Mouse (Mus musculus) telencephalon, adult 2 months (tissue): Measurements from ENCODE around the gene Rps2.
"Not testable (repeated sequence)": the region's sequence is repeated elsewhere in the genome, so short reads cannot be mapped to it uniquely, and the experiment has no call there.

Experiments
- DNase-seq: peaks from one replicate; pipeline ENCODE4 v3.0.0-alpha.2; 2011; ENCODE audit warnings: low read depth, low spot score

Gene Rps2

DNA sequence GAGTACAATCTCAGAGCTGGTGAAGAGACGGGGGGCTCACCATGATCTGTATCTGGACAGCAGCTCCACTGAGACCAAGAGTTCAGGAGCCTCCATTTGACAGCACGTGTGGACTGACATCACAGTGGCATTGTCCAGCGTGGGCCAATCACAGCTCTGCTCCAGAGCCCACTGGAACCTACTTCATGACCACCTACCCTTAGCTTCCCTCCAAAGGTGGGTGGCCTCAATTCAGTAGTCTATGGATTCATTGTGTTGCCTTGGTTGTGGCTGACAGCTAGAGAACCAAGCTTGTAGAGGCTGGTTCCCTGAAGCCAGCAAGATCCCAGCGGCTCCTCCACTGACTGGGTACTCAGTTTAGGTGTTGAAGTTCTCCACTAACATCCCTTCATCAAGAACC lies at the start of gene Rps2, which contains the start of gene Rnf151:
TSS of gene Rps2 (plus strand) at position 174 of the 400 bp plus-strand sequence.
TSS of gene Rnf151 (minus strand) at position 121 of the 400 bp plus-strand sequence.
- DNase-seq, result no peak

DNA sequence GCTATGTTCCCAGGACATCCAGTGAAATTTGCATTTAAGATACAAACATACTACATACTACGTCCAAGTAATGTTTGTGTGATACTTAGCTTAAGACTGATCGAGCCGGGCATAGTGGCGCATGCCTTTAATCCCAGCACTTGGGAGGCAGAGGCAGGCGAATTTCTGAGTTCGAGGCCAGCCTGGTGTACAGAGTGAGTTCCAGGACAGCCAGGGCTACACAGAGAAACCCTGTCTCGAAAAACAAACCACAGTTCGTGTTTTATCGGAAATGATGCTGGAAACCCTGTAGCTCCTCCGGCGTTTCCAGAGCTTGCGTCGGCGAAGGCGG lies 48.7 kb upstream of the Rps2 start:
- not testable (repeated sequence) for DNase-seq

DNA sequence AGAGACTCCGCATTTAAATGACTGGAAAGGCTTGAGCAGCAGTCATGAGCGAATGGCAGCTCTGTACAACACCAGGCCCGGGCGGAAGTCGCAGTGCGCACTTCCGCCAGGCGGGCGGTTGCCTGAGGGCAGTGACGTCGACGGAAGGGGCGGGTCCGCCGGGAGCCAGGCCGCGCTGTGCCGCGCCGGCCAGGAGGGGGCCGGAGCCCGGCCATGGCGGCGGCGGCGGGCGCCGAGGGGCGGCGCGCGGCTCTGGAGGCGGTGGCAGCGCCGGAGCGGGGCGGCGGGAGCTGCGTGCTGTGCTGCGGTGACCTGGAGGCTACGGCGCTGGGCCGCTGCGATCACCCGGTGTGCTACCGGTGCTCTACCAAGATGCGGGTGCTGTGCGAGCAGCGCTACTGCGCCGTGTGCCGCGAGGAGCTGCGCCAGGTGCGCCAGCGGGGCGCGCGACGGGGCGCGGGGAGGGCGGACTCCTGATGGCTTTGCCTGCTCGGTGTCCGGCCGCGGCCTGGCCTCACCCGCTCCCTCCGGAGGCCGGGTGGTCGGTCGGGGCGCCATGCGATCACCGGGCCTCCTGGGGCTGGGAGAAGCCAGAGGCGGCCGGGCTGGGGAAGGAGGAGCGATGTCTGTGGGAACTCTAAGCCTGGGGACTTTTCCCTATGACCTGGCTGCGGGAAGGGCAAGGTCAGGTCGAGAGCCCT lies 48.2 kb upstream of the Rps2 start, which contains the start of gene Zfp598:
TSS of gene Zfp598 (plus strand) at position 143 of the 701 bp plus-strand sequence.
- DNase-seq, result peak; percentile 79

DNA sequence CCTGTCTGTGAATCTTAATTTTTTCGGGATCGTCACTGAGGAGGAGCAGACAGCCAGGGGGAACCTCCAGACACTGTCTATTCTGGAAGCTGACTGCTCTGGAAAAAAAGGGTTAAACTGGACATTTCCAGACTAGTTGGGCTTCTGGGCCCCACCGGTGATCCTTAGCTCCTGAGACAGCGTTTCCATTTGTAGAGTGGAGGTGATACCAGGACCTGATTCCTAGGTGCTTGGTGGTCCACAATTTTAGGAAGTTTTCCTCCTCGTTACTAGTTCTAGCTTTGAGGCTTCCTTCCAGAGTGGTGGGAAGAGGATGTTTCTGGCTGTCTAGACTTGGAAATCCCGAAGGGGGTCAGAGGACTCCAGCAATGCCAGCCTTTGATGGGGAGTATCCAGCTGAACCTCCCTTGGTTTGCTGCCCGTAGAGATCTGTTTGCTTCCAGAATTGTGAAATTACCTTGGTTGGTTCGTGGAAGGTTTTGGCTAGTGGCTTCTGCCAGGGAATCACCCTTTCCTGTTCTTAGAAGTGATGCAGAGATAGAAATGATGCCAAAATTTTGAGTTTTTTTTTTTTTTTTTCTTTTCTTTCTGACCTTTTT lies 47.6 kb upstream of the Rps2 start:
- DNase-seq, result no peak

DNA sequence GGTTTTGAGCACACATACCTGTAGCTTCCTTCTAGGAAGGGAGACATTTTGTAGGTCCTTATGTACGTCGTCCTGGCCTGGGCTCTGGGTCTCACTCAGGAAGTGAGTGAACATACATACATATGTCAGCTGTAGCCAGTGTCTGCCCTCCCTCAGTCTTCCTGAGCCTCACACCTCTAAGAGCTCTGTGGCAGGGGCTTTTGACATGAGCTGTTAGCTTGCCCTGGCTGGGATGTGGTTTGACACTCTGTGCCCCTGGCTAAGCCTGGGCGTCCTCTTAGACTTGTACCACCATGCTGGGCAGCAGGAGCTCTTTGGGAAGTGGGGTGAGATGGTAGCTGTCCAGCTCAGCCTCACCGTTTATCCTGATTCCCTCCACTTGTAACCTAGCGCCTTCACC lies 46.6 kb upstream of the Rps2 start:
- no peak for DNase-seq

DNA sequence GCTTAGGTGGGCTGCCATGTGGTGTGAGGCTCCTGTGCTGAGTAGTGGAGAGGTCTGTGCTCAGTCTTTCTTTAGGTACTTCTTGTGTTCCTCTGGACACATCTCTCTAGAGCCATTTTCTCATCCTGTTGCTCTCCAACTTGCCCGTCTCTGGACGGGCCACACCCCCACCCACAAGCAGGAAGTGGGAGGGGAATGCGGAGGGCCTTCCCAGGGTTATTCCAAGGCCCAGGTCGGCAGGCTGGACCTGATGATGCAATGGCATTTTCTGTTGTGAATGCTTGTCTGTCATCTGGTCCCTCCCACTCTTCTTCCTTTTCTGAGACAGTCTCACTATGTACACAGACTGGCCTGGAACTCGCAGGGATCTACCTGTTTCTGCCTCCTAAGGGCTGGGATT lies 45.8 kb upstream of the Rps2 start:
- no peak for DNase-seq

DNA sequence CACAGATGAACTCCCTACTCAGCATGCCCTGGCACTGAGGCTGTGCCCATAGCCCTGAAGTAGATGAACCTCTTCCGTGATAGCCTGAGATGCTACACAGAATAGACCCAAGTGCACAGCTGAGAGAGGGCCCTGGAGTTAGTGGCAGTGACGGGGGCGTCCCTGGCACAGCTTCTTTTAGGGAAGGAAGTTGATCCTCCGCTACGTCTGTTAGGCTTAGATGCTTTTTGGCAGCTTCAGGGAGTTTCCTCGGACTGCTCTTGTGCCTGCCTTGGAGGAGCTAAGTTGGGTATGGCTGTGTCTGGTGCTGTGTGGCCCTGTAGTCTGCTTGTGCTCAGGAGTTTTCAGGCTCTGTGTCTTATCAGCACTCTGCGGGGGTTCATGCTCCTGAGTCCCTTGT lies 43.6 kb upstream of the Rps2 start:
- peak; percentile 74 for DNase-seq

DNA sequence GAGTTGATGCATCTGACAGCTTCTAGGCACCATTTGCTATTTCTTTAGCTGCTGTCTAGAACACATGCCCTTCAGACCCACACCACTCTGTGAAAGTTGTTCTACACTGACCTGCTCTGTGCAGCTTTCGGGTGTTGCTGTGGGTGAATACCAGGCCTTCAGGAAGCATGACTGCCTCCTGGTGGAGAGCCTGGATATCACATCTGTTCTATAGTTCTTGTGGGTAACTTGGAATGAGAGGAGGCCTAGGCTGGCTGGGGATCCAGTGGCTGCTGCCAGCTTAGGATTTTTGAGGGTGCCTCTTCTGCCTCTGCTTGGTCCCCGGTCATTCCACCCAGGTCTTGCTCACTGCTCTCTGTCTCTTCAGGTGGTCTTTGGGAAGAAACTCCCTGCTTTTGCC lies 41.7 kb upstream of the Rps2 start:
- no peak for DNase-seq

DNA sequence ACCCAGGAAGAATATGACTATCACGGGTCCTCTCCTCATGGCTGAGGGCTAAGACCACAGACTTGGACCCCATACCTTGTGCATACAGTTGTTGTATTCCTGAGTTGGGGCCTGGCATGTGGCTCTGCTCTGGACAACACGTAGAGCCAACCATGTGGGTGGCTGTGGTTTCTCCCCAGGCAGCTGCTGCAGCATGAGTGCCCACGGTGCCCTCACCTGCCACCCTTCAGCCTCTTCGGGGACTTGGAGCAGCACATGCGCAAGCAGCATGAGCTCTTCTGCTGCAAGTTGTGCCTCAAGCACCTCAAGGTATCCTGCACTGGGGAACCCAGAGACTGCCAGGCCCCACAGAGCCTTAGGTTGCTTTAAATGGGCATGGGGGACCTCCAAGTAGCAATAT lies 41.0 kb upstream of the Rps2 start:
- no peak for DNase-seq

DNA sequence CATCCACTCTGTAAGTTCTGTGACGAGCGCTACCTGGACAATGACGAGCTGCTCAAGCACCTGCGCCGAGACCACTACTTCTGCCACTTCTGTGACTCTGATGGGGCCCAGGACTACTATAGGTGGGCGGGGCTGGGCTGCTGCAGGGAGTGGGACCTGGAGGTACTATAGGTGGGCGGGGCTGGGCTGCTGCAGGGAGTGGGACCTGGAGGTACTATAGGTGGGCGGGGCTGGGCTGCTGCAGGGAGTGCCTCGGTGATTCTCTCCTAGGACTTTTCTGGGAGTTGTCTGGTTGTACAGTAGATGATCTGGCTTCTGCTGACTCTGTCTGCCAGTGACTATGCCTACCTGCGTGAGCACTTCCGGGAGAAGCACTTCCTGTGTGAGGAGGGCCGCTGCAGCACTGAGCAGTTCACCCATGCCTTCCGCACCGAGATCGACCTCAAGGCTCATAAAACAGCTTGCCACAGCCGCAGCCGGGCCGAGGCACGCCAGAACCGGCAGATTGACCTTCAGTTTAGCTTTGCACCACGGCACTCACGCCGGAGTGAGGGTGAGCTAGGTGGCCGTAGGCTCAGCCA lies 40.3 kb upstream of the Rps2 start:
- DNase-seq, result no peak

DNA sequence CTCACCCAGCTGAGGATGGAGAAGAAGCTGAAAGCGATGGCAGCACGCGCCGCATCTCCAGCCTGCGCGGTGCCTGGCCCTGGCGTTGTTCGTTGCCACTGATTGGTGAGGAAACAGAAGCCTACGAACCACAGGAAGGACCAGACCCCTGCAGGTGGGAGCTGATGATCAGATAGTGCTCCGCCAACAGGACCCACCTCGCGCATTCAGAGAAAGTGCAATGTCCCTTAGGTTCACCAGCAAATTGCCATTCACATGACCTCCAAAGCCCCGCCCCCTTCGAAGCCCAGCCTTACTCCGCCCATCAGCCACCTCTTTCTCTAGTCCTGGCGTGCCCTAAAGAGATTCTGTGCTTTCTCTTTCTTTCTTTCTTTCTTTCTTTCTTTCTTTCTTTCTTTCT lies 31.4 kb upstream of the Rps2 start:
- no peak for DNase-seq

DNA sequence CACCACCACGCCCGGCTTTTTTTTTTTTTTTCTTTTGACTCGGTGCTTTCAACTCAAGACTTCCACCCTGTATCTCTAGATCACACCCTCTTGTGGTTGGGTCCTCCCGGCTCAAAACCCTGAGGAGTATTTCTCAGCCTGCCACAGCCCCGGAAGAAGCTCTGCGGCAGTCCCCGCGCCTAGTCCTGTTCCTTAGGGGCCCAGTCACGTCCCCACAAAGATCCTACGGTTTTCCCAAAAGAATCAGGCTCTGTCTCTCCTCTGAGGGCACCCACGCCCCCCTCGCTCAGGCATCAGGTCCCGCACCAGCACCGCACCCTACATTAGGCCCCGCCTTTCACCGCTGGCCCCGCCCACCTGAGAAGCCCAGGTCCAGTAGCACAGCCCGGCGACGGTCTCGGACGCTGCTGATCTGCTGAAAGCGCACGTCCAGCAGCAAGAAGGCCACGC lies 30.7 kb upstream of the Rps2 start:
- DNase-seq, result no peak

DNA sequence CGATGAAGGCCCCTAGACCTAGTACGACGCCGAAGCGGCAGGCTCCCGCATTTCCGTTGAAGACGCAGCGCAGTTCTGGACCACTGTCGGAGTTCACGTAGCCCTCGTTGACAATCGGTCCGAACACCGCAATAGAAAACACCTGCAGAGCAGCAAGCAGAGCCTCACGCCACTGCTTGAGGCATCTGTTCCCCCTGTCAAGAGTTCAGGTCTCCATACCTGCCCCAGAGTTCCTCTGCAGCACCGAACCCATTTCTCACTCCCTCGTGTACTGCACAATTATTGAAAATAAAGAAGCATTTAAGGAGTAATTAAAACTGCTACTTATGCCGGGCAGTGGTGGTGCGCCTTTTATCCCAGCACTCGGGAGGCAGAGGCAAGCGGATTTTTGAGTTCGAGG lies 30.3 kb upstream of the Rps2 start:
- DNase-seq, result no peak

DNA sequence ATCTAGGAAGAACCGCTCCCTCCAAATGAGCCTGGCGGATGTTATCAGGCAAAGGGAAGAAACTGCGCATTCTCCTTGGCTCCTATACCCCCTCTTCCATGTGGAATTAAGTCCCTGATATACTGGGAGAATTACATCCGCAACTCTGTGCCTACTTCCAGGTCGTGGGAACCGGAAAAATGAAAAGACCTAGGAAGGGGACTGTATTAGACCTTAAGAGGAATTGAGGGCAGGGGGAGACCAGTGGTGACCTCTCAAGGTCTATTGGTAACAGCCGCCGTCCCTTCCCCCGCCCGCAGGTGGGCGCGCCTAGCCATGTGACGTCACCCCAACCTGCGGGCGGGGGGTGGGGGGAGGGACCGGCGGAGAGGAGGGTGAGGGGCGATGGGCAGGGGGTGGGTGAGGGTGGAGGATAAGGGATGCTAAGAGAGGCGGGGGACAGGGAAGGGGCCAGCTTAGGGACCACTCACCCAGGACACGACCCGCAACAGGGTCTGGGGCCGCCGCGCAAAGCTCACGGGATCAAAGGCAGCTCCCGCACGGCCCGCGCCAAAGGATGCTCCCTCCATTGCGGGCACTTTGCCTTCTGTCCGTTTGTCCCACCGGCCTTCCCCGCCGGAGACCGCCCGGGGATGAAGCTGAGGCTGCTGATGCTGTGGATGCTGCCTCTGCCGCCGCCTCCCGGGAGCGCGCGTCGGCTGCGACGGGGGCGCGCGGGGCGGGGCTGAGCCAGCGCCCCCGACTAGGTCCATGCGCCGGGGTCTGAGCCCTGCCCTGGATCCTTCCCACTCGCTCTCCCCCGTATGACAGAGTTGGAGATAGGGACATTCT lies 28.4 kb upstream of the Rps2 start, which contains the start of gene Syngr3:
TSS of gene Syngr3 (minus strand) at position 705 of the 831 bp plus-strand sequence.
- DNase-seq, result no peak

DNA sequence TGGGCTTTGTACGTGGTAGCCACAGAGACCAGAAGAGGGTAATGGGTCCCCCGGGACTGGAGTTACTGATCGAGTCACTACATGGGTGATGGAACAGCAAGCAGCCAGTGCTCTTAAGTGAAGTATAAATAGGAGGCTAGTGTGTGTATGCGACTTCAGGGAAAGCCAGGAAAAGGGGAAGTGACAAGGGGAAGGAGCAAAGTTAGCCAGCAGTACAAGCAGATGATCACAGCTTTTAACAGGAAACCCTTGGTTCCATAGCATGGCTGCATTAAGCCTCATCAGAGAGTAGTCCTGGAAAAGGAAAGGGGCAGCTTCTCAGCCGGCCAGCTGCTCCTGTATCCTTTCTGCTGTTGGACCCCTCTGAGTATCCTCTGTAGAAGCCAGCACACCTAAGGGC lies 25.5 kb upstream of the Rps2 start:
- DNase-seq, result no peak

DNA sequence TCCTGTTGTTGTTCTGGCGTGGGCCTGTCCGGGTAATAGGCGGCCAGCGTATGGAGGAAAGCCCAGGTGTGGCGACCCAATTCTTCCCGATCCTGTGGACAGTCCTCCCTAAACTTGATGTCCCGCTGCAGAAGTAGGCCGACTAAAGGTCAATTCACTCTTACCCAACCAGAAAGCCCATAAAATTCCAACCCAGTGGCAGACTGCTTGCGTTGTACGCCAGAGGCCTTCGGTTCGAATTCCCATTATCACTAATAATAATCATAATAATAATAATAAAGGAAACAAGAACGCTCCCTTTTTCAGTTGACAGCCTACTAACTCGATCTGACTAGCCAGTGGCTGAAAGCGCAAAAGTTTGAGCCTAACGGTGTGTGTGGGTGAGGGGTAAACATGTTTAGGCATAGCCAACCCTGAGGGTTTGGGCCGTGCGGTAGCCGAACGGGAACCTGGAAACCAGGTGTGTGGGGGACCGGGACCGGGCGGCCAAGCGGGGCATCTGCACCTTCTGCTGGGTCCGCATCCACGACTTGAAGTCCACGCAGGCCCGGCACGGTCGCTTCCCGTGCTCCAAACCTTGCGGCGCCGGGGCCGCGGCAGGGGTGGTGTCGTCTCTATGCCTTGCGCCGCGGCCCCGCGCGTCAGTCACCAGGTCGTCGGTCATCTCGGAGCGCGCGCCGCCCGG lies 22.4 kb upstream of the Rps2 start:
- DNase-seq, result no peak

DNA sequence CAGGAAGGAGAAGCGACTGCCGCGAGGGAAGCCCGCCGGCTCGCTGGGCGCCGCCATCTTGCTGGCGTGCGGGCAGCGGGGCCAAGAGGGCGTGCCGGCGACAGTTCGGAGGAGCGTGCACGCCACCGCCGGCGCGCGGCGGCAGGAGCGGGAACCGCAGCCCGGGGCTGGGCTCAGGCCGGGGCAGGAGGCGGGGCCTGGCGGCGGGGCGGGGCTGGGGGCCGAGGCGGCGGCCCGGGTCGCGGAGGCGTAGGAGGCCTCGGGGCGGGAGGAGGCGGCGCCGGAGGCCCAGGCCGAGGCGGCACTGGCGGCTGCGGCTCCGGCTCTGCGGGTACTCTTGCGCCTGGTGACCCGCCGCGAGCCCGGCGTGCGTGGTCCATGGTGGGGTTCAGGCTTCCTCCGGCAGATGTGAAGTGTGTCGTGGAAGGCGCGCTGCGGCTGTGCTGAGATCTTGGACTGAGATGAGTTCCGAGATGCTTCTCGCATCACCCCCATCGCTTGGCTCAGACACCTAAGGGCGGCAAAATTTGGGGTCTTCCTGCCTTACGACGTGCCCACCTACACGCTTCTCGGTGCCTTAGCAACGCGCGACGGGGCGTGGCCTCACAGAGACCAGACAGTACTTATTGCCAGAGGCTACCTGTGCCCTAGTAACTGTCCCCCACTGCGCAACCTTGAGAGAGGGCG lies 21.8 kb upstream of the Rps2 start, which contains the start of the genes Gfer and Noxo1:
TSS of gene Gfer (minus strand) at position 146 of the 687 bp plus-strand sequence.
TSS of gene Noxo1 (plus strand) at position 224 of the 687 bp plus-strand sequence.
- no peak for DNase-seq

DNA sequence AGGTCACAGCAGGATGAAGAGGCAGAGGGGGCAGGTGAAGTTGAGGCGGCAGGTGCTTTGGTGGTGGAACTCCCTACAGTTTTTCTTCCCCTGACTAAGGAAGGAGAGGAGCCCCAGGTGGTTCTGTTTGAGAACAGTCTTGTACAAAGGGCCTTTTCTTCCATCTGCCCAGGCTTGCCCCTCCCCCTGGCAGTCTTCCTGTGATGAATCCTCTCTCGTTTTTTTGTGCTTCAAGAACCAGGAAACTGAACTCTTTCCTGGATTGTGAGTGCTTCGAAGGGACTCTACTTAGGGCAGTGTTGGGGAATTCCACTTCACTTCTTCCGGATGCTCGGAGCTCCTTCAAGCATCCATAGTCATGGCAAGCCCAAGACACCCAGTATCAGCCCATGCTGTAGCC lies 19.9 kb upstream of the Rps2 start:
- no peak for DNase-seq

DNA sequence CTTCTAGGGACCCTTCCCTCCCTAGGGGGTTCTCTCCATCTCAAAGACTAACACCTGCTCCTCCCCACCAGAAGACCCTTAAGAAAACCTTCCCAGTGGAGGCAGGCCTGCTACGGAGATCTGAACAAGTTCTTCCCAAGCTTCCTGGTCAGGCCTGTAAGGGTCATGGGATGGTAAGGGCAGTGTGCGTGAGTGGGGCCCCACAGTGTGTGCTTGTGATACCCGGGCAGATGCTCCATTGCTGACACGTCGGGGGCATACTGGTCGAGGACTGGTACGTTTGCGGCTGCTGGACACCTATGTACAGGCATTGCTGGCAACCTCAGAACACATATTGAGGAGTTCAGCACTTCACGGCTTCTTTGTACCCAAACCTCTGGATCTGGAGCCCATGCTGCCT lies 19.2 kb upstream of the Rps2 start:
- DNase-seq, result no peak

DNA sequence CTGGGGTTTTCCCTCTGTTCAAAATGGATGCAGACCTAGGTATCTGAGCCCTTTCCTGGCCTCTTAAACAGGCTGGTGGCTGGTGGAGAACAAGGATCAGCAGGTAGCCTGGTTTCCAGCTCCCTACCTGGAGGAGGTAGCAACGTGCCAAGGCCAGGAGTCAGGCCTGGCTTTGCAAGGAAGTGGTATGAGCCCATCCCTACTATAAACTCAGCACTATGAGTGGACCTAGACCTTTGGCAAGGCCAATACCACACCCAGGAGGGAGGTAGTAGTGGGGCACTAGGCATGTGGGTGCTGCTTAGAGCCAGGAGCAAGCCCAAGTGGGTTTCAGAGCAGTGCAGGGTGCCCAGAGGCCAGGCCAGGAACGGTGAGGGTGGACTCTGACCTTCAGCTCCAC lies 18.4 kb upstream of the Rps2 start:
- DNase-seq, result no peak

DNA sequence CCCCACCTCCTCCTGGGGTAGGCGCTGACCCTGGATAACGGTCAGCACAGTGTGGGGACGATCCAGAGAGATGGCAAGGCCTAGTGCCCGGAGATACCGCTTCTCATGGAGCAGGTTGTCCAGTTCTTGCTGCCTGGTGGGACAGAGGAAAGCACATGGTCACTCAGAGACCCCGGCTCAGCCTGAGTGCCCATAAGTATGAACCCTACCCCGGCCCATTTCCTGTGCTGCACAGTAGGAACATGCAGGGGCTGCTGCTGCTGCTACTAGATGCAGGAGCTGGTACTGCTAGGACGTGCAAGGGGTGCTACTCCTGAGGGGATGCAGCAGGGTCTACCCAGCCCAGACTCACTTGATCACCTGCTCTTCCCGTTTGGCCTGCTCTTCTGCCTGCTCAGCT lies 16.7 kb upstream of the Rps2 start:
- DNase-seq, result no peak
